Mouse (Mus musculus): ENCODE data around the gene Kcna4.

The Kcna4 gene

GRCm38 (mm10) chr2:107289990-107290696 lies at the start of gene Kcna4:
Kcna4 (plus strand) TSS chr2:107290639.
- DNase-seq (ENCODE audit: low spot score in 2 of 2), result no peak

DNA sequence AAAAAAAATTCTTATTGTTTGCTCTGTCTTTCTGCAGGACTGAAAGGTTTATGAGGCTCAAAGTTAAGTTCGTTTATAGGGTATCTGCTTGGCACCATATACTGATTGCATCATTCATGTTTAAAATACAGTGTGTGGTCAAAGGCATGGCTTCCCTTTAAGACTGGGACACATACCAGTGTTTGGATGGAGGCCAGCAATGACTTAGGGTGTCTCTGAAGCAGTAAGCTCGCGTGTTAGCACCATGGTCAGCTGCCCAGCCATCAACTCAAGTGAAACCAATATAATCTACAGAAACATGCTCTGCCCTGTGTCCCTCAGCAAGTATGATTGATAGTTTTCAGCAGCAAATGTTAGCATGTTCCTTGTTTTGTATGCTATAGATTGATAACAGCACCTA lies 32.3 kb upstream of the Kcna4 start:
- DNase-seq (ENCODE audit: low spot score in 2 of 2), result no peak

DNA sequence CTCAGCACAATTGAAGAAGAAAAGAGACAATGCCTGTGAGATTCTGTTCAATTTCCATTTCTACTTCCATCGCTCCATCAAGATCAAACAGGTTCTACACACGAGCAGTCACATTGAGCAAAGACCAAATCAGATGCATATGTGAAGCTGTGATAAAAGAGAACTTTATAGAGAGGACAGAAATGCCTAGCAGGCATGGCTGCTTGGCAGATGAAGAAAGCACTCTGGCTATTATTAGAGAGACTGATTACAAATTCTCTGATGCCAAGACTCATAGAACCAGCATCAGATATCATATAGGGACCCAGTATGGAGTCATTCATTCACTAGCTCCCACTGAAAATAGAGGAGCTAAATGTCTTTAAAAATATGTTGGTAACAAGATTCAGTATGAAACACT lies 24.2 kb upstream of the Kcna4 start:
- no peak for DNase-seq (ENCODE audit: low spot score in 2 of 2)

GRCm38 (mm10) chr2:107270050-107270449 lies 20.4 kb upstream of the Kcna4 start:
- no peak for DNase-seq (ENCODE audit: low spot score in 2 of 2)

DNA sequence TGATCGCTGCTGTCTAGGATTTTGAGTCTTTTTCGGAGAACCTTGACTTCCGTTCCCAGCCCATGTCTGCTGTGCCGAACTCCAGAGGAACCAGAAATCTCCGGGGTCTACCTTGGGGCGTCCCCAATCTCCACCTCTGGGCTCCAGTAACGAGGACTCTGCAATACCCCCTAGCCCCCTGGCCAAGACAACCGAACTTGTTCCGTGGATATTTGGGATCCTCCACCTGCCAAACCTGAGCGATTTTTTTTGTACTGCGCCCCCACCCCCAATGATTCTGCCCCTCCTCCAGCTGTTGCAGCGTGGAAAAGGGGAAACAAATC lies 219 bp downstream of the Kcna4 start:
- no peak for DNase-seq (ENCODE audit: low spot score in 2 of 2)

DNA sequence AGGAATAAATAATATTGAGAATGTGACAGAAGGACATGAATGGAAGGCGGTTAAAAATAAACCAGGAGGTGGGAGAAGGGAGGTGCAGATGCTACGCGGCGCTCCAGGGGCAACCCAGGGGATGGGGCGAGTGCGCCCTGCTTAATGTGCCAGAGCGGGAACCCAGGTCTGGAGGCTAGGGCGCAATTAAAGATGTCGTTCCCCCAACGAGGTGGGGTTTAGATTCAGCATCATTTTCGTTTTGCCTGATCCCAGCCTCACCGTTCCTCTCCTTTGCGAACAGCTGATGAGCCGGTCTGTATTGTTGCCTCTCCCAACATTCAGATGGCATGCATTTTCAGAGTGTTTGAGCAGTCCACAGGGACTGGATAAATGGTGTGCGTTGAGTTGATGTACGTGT lies 703 bp downstream of the Kcna4 start:
- no peak for DNase-seq (ENCODE audit: low spot score in 2 of 2)

GRCm38 (mm10) chr2:107294521-107294920 lies 4.1 kb downstream of the Kcna4 start:
- DNase-seq (ENCODE audit: low spot score in 2 of 2), result no peak

DNA sequence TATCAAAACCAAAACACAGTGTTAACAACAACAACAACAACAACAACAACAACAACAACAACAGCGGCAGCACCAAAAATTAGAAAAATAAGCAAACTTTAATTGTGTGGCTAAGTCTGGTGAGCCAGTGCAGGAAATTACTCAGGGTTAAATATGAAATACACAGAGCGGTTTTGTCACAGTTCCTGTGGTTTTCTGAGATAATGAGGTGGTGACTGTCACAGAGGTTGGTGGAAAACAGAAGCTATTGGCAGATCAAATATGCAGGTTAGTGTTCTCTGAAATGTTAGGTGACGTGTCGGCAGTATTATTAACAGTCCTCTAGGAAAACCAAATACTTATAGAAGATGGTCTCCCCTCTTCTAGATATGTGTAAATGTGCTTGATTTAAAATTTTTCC lies 11.4 kb downstream of the Kcna4 start:
- DNase-seq (ENCODE audit: low spot score in 2 of 2), result no peak

DNA sequence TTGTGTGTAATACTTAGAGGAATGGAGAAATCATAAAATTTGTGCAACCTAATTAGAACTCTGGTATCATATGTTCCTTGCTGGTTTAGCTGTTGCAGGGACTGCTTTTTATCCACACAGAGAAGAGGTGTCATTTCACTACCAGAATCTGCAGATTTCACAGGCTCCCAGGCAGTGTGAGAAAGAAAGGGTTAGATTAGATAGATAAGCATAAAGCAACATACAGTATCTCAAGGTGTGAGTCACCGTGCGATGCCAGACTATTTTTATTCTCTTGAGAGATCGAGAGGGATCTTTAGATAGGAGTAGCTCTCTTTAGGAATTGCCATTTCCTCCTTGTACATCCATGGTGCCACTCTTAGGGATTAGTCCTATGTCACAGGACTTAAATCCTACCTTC lies 14.3 kb downstream of the Kcna4 start:
- DNase-seq (ENCODE audit: low spot score in 2 of 2), result no peak

GRCm38 (mm10) chr2:107306077-107306476 lies 15.6 kb downstream of the Kcna4 start:
- no peak for DNase-seq (ENCODE audit: low spot score in 2 of 2)

- DNase-seq (ENCODE audit: low spot score in 2 of 2), result no peak
Observed at GRCm38 (mm10) chr2:107318636-107319035, 28.2 kb downstream of the Kcna4 start.

GRCm38 (mm10) chr2:107321596-107322226 lies 31.3 kb downstream of the Kcna4 start:
- DNase-seq (ENCODE audit: low spot score in 2 of 2), result no peak

DNA sequence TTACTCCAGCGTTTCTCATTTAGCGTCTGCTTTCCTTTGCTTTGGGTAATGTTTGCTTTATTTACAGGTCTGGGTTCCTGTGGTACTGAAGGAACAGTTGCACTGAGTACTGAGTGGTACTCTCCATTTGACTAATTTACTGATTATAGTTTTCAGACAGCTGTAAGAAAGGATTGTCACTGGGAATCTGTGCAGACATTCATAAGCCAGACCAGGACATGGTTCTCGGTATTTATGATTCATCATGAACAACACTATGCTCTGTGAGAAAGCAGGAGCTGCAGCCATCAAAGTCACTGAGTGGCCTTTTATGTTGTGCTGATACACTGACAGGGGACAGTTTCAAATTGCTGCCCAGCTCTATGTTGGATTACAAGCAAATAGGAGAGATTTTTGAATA lies 33.7 kb downstream of the Kcna4 start:
- no peak for DNase-seq (ENCODE audit: low spot score in 2 of 2)

DNA sequence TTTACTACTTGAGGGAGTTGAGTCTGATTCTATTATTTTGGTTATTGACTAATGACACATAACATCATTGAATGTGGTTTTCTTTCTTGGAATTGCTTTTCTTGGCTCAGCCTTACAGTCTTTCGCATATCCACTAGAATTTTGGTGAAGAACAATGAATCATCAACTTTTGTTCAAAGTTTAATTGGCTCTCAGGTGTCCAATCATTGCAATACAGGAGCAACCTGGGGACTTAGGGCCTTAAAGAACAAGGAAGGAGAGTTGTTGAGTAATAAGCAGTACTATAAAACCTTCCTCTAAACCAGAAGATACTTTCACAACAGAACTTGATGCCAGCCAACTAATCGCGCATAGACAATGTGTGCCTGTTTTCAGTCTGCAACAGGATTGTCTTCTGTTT lies 36.8 kb downstream of the Kcna4 start:
- DNase-seq (ENCODE audit: low spot score in 2 of 2), result no peak

DNA sequence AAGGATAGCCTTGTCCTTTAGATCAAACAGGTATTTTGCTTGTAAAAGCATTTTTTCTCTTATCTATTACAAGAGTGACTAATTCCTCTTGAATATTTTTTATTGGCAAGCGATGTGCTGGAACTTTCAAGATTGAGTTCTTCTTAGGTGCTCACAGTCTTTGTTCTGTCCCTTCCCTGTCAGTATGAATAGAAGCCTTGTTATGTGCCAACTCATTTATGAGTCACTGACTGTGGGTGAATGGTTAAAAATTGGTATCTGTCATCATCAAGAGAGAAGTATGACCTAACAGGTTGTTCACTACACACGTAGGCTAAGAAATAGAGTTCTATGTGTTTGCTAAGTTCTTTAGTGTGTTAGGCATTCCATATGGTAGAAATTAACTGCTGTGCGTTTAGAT lies 50.9 kb downstream of the Kcna4 start:
- DNase-seq (ENCODE audit: low spot score in 2 of 2), result no peak

DNA sequence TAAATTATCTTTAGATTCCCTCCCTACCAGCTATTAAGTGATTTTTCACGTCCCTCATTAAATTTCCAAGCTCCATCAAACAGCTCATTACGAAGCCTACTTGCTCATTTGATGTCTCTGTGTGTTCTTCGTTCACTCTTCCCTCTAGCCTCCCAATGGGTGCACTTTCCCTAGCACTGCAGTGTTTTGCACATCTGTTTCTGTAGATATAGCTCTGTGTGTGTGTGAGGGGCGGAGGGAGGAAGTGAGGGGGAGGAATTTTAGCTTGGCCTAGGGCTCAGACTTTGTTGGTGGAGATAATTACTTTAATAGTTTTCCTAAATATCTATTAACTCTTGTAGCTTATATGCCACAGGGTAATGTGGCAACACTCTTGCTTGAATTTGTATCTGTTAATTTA lies 54.4 kb downstream of the Kcna4 start:
- DNase-seq (ENCODE audit: low spot score in 2 of 2), result no peak

- no peak for DNase-seq (ENCODE audit: low spot score in 2 of 2)
Observed at GRCm38 (mm10) chr2:107345299-107345698, 54.9 kb downstream of the Kcna4 start.

Data from urinary bladder, postnatal 36 days (tissue).